Mouse (Mus musculus): Measurements from ENCODE around the gene Phb.

The Phb gene

DNA sequence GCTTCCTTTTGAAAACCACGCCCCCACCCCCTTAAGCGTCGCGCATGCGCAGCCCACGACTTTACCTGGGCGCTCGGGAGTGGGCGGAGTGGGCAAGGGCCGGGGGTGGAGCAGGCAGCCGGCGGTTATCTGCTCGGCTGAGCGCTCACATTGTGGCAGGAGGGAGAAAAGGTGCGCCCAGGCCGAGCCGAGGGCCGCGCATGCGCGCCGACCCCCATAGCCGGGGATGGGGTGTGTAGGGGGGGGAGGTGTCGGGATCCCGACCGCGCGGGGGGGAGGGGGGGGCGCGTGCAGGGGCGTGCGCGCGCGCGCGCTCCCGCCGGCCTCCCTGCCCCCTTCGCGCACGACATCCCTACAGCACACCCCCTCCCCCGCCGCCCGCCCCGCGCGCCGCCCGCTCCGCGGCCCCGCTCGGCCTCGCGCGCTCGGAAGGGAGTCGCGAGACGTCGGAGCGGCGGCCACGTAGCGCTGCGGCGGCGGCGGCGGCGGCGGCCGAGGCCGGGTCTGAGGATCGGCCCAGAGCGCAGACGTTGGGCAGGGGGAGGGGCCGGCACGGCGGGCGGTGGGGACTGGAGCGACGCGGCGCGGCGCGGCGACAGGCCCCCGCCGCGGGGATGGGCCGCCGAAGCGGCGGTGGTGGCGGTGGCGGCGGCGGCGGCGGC, 45.9 kb downstream of the Phb start, which contains the start of gene Zfp652:
Gene Zfp652 (plus strand): TSS at position 111 of the 662 bp plus-strand sequence.
- peak; percentile 95 for DNase-seq (ENCODE audit: low read depth)

GRCm38 (mm10) chr11:95713225-95713810, 46.6 kb downstream of the Phb start:
- peak; percentile 72 for DNase-seq (ENCODE audit: low read depth)

- no peak for DNase-seq (ENCODE audit: low read depth)
Observed at GRCm38 (mm10) chr11:95713811-95714241, 47.1 kb downstream of the Phb start.

DNA sequence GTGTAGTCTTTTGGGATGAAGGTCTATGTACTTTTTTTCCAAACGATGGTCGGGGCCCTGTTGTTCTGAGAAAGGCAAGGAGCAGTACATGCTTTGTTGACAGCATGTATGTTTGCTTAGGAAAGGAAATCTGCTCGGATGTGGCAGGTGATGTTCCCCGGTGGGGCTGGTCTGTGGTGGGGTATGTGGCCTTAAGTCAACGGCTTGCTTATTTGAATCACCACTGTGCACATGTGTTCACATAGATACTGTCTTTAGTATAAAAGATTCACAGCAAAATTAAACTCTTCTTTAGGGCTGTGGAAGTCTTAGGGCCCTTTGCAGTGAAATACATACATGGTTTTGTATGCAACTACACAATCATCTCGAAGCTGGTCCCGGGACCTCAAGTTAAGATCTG, 47.7 kb downstream of the Phb start:
- DNase-seq (ENCODE audit: low read depth) = peak; percentile 56

DNA sequence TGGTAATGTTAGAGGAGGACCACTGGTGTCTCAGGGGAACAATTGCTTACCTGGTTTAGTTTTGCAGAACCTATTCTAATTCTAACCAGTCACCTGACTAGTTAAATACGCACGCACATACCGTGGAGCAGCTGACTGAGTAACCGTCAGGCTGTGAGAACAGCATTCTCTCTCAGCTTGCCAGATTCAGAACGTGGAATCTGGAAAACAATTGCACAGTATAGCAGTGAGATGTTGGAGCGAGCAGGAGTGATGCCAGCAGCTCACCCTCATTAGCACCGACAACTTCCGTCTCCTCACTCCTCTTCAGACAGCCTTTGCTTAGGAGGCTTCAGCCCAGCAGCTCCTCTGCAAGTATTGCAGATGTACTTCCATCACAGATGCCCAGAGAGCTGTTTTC, 49.4 kb downstream of the Phb start:
- DNase-seq (ENCODE audit: low read depth) = no peak

DNA sequence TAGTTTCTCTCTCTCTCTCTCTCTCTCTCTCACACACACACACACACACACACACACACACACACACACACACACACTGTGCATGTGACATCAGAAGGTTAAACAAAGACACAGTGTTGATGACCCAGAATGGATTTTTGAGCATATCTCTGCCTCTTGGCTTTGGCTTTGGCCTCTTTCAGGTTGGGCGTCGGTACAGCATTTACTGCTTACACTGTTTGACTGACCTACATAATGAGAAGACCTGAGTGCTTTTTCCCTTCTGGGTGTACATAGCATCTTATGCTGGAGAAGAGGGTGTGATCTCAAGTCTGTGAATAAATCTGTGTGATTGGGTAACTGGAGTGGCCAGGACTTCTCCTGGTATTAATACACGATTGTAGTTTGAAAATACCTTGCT, 52.6 kb downstream of the Phb start:
- no peak for DNase-seq (ENCODE audit: low read depth)

- no peak for DNase-seq (ENCODE audit: low read depth)
Observed at GRCm38 (mm10) chr11:95723287-95723686, 56.5 kb downstream of the Phb start, which contains the start of gene B130006D01Rik. Gene B130006D01Rik, plus strand, starts transcription at chr11:95723587.

DNA sequence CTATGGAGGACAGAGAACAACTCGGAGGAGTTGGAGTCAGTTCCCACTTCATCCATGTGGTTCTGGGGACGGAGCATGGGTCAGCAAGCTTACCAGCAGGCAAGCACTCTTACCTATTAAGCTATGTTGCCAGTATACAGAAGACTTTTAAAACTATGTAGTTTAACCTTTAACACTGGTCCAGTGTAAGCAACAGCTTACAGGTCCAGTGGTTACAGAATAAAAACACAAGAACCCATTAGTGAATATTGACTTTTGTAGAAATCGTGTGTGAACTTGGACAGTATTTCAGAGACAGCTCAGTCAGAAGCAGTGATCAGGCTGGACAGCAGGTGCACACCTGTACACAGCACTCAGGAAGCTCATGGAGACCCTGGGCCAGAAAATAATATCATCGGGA, 57.7 kb downstream of the Phb start:
- DNase-seq (ENCODE audit: low read depth) = no peak

- DNase-seq (ENCODE audit: low read depth) = no peak
Observed at GRCm38 (mm10) chr11:95726156-95726555, 59.4 kb downstream of the Phb start.

GRCm38 (mm10) chr11:95727947-95728346, 61.2 kb downstream of the Phb start:
- DNase-seq (ENCODE audit: low read depth) = no peak

DNA sequence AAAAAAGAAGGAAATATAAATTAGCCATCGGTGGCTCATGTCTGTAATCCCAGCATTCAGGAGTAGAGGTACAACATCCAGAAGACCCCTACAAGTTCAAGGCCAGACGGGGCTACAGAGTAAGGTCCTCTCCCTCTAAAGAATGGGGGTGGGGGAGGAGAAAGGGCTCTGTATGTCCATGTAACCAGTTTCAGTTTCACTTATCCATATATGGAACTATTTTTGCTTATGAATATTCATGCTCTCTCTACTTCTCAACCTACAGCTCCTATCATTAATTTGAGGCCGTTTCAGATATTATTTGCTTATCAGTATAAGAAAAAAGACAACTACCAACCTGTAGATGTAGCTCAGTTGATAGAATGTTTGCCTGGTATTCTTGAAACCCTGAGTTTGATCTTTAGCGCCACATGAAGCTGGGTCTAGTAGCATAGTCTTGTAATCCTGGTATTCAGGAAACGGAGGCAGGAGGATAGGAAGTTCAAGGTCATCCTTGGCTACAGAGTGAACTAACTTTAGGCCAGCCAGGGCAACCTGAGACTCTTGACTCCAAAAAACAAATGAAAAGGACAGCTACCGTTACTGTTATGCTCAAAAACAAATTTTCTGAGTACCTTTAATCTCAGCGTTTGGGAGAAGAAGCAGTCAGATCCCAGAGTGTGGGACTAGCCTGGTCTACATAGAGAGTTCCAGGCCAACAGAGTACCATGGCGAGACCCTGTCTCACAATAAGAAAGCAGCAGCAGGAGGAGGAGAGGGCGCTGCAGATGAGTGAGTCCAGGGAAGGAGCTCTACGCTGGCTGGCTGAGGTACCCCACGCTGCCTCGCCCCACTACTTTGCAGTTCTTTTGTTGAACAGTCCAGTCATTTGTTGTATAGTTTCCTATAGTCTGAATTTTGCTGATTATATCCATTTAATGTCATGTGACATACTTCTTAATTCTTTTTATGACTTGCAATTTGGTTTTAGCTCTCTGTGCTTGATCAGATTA, 62.5 kb downstream of the Phb start:
- DNase-seq (ENCODE audit: low read depth) = peak; percentile 62
